Mouse (Mus musculus) spleen, adult 12 weeks (tissue): ENCODE results near the gene F9.
"Not testable (repeated sequence)": the region's sequence is repeated elsewhere in the genome, so short reads cannot be mapped to it uniquely, and the experiment has no call there.

Experiments
- DNase-seq: peaks from one replicate; pipeline ENCODE4 v3.0.0; 2022; ENCODE audit warnings: low spot score

F9 gene

DNA sequence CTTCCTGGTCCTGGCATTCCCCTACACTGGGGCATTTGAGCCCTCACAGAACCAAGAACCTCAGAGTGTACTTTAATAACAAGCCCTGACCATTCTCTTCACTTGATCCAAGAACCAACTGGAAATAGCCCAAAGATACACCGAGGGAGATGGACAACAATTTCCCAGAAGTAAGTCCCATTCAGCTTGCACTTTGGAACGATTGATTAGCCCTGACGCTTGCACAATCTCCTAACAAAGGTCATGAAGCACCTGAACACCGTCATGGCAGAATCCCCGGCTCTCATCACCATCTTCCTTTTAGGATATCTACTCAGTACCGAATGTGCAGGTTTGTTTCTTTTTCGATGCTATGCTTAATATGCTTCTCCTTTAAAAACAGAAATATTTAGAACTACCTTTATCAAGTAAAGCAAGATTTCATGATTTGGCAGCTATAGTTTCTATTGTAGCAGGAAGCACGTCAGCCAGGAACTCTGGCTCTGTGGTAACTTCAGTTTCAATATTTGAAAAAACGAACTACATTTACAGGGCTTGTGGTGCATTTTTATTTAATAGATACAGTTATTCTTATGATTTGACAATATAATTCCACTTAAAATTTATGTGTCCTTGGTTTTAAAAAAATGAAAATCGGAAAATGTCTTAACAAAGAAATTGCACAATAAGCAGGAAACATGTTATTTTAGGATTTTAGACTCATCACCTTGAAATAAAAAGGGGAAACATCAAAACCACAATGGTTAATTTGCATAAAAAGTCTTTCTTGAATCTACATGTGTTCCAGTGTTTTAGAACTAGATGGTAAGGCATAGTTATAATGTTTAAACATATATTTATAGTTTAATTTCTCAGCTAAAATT, at the start of gene F9:
TSS of gene F9 (plus strand) at position 244 of the 863 bp plus-strand sequence.
- no peak for DNase-seq

DNA sequence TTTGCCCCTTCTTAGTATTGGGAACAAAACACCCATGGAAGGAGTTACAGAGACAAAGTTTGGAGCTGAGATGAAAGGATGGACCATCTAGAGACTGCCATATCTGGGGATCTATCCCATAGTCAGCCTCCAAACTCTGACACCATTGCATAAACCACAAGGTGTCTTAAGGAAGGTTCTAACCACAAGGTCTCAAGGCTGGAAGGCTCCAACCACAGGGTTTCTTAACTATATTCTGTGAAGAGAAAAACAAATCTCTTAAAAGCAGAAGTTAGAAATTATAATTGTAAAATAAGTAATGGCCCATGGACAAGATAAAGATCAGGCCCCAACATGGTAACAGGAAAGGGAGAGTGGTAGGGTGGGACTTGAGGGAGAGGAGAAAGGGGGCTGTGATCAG, 29.5 kb upstream of the F9 start:
- DNase-seq, result not testable (repeated sequence)

GRCm38 (mm10) chrX:60000084-60000443, 800 bp downstream of the F9 start:
- DNase-seq, result no peak

- no peak for DNase-seq
These were observed 2.2 kb downstream of the F9 start for GRCm38 (mm10) chrX:60001461-60001860.

GRCm38 (mm10) chrX:60013084-60013676, 13.9 kb downstream of the F9 start:
- DNase-seq, result no peak

- no peak for DNase-seq
These were observed 15.3 kb downstream of the F9 start for GRCm38 (mm10) chrX:60014588-60014987.

GRCm38 (mm10) chrX:60021007-60021406, 21.7 kb downstream of the F9 start:
- DNase-seq, result no peak

DNA sequence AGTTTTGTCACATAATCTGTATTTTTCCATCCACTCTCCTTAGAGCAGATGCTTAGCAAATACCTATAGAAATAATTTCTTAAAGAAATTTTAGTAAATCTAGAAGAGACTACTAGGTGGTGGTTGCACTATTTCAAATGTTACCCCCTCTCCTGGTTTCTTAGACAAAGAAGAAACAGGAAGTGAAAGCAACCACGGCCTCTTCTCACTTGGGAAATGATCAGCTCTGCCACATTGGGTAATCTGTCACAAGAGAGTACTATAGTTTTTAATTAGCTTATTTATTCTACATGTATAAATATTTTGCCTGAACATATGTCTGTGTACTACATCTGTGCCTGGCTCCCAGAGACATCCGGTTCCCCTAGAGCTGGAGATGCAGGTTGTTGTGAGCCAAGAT, 22.3 kb downstream of the F9 start:
- no peak for DNase-seq

DNA sequence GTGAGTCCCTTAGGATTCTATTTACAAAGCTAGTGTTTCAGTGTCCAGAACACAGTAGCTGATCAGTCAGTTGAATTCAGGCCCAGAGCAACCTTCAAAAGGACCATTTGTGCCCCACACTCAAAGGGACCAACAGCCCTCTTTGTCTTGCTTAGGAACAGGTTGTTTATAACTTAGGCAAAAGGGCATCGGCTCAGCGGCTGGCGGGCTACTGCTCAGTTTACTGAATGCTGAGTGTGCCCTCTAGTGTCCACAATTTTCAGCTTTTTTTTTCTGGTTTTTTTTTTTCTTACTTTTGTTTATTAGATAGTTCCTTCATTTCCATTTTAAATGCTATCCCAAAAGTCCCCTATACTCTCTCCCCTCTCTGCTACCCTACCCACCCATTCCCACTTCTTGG, 27.4 kb downstream of the F9 start:
- no peak for DNase-seq

DNA sequence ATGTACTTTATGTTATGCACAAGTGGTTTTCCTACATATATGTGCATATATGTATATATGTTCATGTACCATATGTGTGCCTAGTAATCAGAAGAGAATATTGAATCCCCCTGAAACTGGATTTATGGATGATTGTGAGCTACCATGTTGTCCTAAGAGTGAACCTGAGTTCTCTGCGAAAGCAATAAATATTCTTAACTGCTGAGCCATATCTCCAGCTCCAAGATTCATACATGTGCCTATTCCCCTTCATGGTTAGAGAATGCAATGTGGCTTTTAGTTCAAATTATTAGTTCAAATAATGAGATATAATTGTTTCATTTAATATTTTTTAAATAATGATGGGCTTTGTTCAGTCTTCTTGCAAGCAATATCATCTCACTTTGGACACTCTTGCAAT, 55.5 kb downstream of the F9 start:
- DNase-seq, result no peak

- no peak for DNase-seq
These were observed 55.9 kb downstream of the F9 start for GRCm38 (mm10) chrX:60055185-60055584.

DNA sequence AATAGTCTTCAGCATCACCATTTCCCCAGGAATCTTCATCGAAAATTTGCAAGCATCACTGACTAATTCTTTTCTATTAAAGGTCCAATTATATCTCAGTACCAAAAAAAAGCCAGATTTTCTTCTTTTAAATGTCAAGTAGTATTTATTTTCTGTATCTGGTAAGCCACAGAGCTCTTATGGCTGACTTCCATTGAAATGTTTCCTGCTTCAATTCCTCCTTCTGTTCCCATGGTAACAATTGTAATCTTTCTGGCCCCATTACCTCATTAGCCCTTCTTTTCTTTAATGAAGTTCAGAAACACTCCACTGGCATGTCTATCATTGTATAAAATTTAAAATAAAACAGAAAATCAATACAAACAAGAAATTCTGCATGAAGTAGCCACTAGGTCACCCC, 76.1 kb downstream of the F9 start:
- DNase-seq, result no peak
